In genomic region chr6:97488280-97488679, GRCm38 (mm10) we compare ENCODE assay signal across 8 mouse cellular contexts.
DNase-seq lines count a peak whose midpoint lies in the region; ATAC-seq and TF ChIP-seq lines count a peak whose summit lies in the region.

No protein-coding gene starts in this region.

- DNase-seq in gastrocnemius, adult 2 months, result peak; percentile 33
- DNase-seq in gastrocnemius, postnatal 10 days, result no peak
- no peak for DNase-seq in testis, postnatal 14 days (ENCODE audit: low spot score)
- no peak for DNase-seq in right cerebral cortex, postnatal 36 days (ENCODE audit: low spot score in 2 of 2)
- DNase-seq in ovary, postnatal 14 days (ENCODE audit: low spot score), result no peak
- DNase-seq in layer of hippocampus, postnatal 14 days (ENCODE audit: low spot score in 2 of 2), result no peak

- H3K9ac ChIP-seq in limb, embryonic 13.5 days, result no peak overlapping the region

- H3K27ac ChIP-seq in gastrocnemius, adult 2 months, result peak overlapping the region; percentile 86
- H3K27ac ChIP-seq in testis, adult 2 months (ENCODE audit: control insufficient read depth, insufficient read depth, low read depth, low read length), result peak overlapping the region; percentile 7
- no peak overlapping the region for H3K27ac ChIP-seq in limb, embryonic 13.5 days

- H3K9me3 ChIP-seq in limb, embryonic 13.5 days, result no peaks in the 10 kb centered on the region

- peak overlapping the region; percentile 83 for H3K4me3 ChIP-seq in gastrocnemius, adult 2 months
- H3K4me3 ChIP-seq in testis, adult 2 months (ENCODE audit: control insufficient read depth, low read depth, low read length), result peak overlapping the region; percentile 34; the same call in 1 of the 2 replicates
- H3K4me3 ChIP-seq in limb, embryonic 13.5 days, result peak overlapping the region; percentile 50

- no peak for TF ChIP-seq POLR2A in testis, adult 2 months (IDR thresholded peaks at IDR 0.05; ENCODE audit: control insufficient read depth, low read depth, low read length)

- no peak for ATAC-seq in limb, embryonic 13.5 days (ENCODE audit: low FRiP score, low read depth)

- no peak for TF ChIP-seq CTCF in gastrocnemius, adult 2 months (IDR thresholded peaks at IDR 0.05)
- TF ChIP-seq CTCF in testis, adult 2 months (IDR thresholded peaks at IDR 0.05; ENCODE audit: control insufficient read depth, insufficient read depth, insufficient replicate concordance, low read depth, low read length), result no peak

- H3K36me3 ChIP-seq in testis, adult 2 months (ENCODE audit: control insufficient read depth, insufficient read depth, low read length), result no peaks in the 10 kb centered on the region
- H3K36me3 ChIP-seq in limb, embryonic 13.5 days, result no peaks in the 10 kb centered on the region

- intact Hi-C loops in gastrocnemius, adult 2 months (cut with DNase I), result loop anchor here (5.0 kb wide), 1 partner anchor 66 kb away; no protein-coding TSS in a partner anchor

- peak overlapping the region; percentile 97 for H3K4me2 ChIP-seq in limb, embryonic 13.5 days (replicated peaks)

- H3K27me3 ChIP-seq in testis, adult 2 months (ENCODE audit: control insufficient read depth, insufficient read depth, low read length), result no peaks in the 10 kb centered on the region
- H3K27me3 ChIP-seq in limb, embryonic 13.5 days, result peaks cover 39% of the 10 kb centered on the region

- H3K4me1 ChIP-seq in testis, adult 2 months (ENCODE audit: control insufficient read depth, insufficient read depth, low read length), result peaks cover 5% of the 10 kb centered on the region; the same call in 1 of the 2 replicates
- peaks cover 35% of the 10 kb centered on the region for H3K4me1 ChIP-seq in limb, embryonic 13.5 days

- WGBS in limb, embryonic 13.5 days, result 14% methylated on average over 8 of the region's 8 CpGs
